Mouse (Mus musculus) hindbrain, postnatal 0 days (tissue): ENCODE results near the gene Prrt2. TPM values are rescaled to one million over a fixed set of nuclear protein-coding genes. Genes with fewer than 3 reads are reported as not detected.
A peak's percentile ranks its signal among the peaks of the same experiment; 100 is the strongest.

Experiments used
- ATAC-seq: fragments of 200-750 bp; cut with Nextera tagmentation; 2 replicates; pipeline ENCODE4 v1.8.0; 2017; ENCODE audit warnings: mild to moderate bottlenecking, moderate TSS enrichment, moderate library complexity
- DNase-seq: peaks from one replicate; pipeline ENCODE4 v3.0.0-alpha.2; 2015; ENCODE audit warnings: low spot score
- H3K27ac ChIP-seq: fragments of 300-500 bp; sonication (generic); 2 replicates; pipeline ENCODE4 v1.5.1; 2014; ENCODE audit warnings: mild to moderate bottlenecking
- H3K27me3 ChIP-seq: fragments of 300-500 bp; sonication (generic); 2 replicates; pipeline ENCODE4 v1.6.1; 2014; ENCODE audit warnings: low read length, mixed read lengths; ENCODE audit not compliant: insufficient read depth
- H3K36me3 ChIP-seq: fragments of 300-500 bp; sonication (generic); 2 replicates; pipeline ENCODE4 v1.6.1; 2014; ENCODE audit warnings: low read length, mixed read lengths; ENCODE audit not compliant: insufficient read depth
- H3K4me1 ChIP-seq: fragments of 300-500 bp; sonication (generic); 2 replicates; pipeline ENCODE4 v1.6.1; 2014; ENCODE audit warnings: antibody characterized with exemption, low read length, mixed read lengths; ENCODE audit not compliant: insufficient read depth
- H3K4me2 ChIP-seq: fragments of 300-500 bp; sonication (generic); 2 replicates; pipeline ENCODE4 v1.6.1; 2014; ENCODE audit warnings: low read depth, mild to moderate bottlenecking, low read length, moderate library complexity, mixed read lengths
- H3K4me3 ChIP-seq: fragments of 300-500 bp; sonication (generic); 2 replicates; pipeline ENCODE4 v1.5.1; 2014; ENCODE audit warnings: low read length
- H3K9ac ChIP-seq: fragments of 300-500 bp; sonication (generic); replicated peaks from 2 replicates; pipeline ENCODE4 v1.6.1; 2014; ENCODE audit warnings: mild to moderate bottlenecking, low read length, moderate library complexity, mixed read lengths
- H3K9me3 ChIP-seq: fragments of 300-500 bp; sonication (generic); 2 replicates; pipeline ENCODE4 v1.6.1; 2016; ENCODE audit warnings: low read length, mixed read lengths
- CTCF ChIP-seq: IDR thresholded peaks from 2 replicates; pipeline ENCODE4 v1.5.1; 2016; ENCODE audit warnings: antibody characterized with exemption, control low read depth, low read depth
- WGBS: fragments of 180-500 bp; shearing (Covaris S2); extraction: QIAGEN DNeasy Blood & Tissue Kit; methylation state at CpG from one replicate; pipeline ENCODE4 v1.1.7; 2014; 5-methylcytosine and 5-hydroxymethylcytosine counted together
- polyA plus RNA-seq: library from polyadenylated mRNA; unstranded; fragments of >200 nt; fragmentation: Nextera tagmentation; extraction: Ambion mirVana; gene quantifications from 2 replicates; pipeline ENCODE4 v1.2.1, GENCODE M21; 2015
- total RNA-seq: library from RNA; depleted of rRNA; stranded (reverse); fragments of >200 nt; gene quantifications from 2 replicates; pipeline ENCODE4 v1.2.3, GENCODE M21; 2014

Gene Prrt2
- total and polyA plus RNA-seq, 2 experiments from 2014 or later: 99.9 to 138 TPM

DNA sequence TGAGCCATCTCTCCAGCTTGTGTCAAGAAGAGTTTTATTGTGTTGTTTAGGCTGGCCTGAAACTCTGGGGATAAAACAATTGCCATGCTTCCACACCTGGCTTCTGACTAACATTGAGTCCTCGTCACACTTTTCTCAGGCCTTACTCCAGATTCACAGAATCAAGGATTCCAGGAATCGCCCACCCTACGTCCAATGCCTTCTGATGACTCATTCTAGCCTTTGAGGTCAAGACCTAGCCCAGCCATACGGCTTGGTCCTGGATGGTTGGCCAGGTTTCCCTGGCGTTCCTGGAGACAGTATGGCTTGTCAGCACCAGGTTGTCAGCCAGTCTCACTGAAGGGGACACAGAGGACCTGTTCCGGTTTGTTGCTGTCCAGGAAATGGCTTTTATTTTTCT lies 8.6 kb downstream of the Prrt2 start:
- no peak overlapping the region for H3K4me2 ChIP-seq

DNA sequence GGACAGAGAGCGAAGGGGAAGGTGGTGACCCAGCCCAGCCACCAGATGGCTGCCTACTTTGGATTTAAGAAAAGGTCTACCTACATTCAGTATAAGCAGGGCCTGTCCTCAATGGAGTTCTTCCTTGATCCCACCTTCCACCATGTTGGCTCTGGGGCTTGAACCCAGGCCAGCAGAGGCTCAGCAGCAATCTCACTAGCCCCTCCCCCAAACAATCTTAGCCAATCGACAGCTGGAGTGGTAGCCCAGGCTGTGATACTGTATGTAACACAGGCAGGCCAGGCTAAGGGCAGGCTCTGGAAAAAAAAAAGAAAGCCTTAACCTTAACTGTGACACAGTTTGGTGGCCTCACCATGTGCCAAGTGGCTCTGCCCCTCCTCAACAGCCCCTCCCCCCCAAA lies 9.3 kb downstream of the Prrt2 start:
- no peak for TF ChIP-seq CTCF
- no peak for DNase-seq
- Histone ChIP-seq H3K9me3 (no peaks in the 10 kb centered on the region), H3K4me1 (peaks cover 10% of the 10 kb centered on the region), H3K4me2 (no peak overlapping the region), H3K27me3 (no peaks in the 10 kb centered on the region), H3K9ac (no peak overlapping the region), H3K27ac (no peak overlapping the region), H3K36me3 (peaks cover 16% of the 10 kb centered on the region), H3K4me3 (no peak overlapping the region)
- WGBS: 72% methylated on average over 2 of the region's 2 CpGs
- no peak for ATAC-seq

More for the DNA sequence above, 8.6 kb downstream of the Prrt2 start:
- peaks cover 10% of the 10 kb centered on the region for H3K4me1 ChIP-seq
- ATAC-seq (no peak), DNase-seq (no peak)
- no peak overlapping the region for H3K9ac ChIP-seq
- H3K9me3 ChIP-seq: no peaks in the 10 kb centered on the region
- no peaks in the 10 kb centered on the region for H3K27me3 ChIP-seq
- peaks cover 16% of the 10 kb centered on the region for H3K36me3 ChIP-seq
- 81% methylated on average over 6 of the region's 6 CpGs for WGBS
- no peak overlapping the region for H3K27ac ChIP-seq
- no peak for TF ChIP-seq CTCF
- no peak overlapping the region for H3K4me3 ChIP-seq

DNA sequence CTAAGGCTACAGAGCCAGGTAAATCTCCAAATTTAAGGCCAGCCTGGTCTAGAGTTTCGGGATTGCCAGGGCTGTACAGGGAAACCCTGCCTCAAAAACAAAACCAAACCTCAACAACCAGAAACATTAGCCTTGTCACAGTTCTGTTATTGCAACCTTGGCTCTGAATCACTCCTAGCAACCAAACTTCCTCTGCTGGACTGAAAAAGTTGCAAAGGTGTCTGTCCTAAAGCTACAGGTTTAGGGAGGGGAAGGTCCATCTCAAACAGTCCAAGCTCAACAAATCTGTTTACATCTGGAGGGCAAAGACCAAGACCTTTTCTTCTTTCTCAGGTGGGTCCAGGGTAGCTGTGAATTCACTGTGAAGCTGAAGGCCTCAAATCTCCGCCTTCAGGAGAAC lies 10.0 kb downstream of the Prrt2 start:
- H3K27ac ChIP-seq: no peak overlapping the region
- peaks cover 9% of the 10 kb centered on the region for H3K4me1 ChIP-seq
- DNase-seq (no peak), ATAC-seq (no peak)
- H3K4me3 ChIP-seq: no peak overlapping the region
- no peak for TF ChIP-seq CTCF
- WGBS: 95% methylated on average over 2 of the region's 2 CpGs
- H3K27me3 ChIP-seq: no peaks in the 10 kb centered on the region
- H3K9ac ChIP-seq: no peak overlapping the region
- peaks cover 16% of the 10 kb centered on the region for H3K36me3 ChIP-seq
- no peaks in the 10 kb centered on the region for H3K9me3 ChIP-seq
- H3K4me2 ChIP-seq: no peak overlapping the region

DNA sequence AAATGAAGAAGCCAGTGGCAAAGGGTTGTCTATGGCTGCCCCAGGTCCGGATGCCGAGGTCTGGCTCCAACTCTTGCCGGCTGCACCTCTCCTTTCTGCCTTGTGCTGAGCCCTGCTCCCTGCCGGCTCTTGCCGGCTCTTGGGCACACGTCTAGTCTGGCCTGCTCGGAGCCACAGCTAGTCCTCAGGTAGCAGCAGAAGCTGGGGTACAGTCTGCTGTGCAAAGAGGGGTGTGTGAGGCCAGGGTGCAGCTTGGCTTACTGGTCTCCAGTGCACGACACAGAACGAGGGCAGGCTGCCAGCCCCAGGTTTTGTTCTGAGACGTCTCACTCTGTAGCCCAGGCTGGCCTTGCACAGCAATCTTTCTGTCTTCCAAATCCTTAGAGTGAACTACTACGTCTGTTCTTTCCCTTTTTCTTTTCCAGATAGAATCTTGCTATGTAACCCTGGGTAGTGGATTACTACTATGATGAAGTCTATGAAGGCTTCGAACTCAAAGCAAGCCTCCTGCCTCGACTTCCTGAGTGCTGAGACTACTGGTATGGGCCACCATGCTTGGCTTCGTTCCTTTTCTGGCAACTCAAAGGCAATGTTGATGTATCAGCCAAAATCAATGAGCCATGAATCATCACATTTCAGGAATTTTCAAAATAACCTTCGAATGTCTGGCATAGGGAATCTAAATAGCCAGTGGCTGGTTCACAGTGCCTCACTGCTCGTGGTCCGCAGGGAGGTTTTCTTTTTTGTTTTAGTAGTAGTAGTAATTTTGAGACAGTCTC lies 11.5 kb downstream of the Prrt2 start:
- no peak for DNase-seq
- Histone ChIP-seq H3K4me3 (no peak overlapping the region), H3K4me1 (no peaks in the 10 kb centered on the region; the same call in 1 of the 2 replicates), H3K27ac (peak overlapping the region; percentile 64; the same call in 1 of the 2 replicates), H3K36me3 (peaks cover 9% of the 10 kb centered on the region), H3K27me3 (no peaks in the 10 kb centered on the region), H3K4me2 (no peak overlapping the region), H3K9me3 (no peaks in the 10 kb centered on the region), H3K9ac (no peak overlapping the region)
- TF ChIP-seq CTCF: no peak
- WGBS: 72% methylated on average over 17 of the region's 17 CpGs
- no peak for ATAC-seq

DNA sequence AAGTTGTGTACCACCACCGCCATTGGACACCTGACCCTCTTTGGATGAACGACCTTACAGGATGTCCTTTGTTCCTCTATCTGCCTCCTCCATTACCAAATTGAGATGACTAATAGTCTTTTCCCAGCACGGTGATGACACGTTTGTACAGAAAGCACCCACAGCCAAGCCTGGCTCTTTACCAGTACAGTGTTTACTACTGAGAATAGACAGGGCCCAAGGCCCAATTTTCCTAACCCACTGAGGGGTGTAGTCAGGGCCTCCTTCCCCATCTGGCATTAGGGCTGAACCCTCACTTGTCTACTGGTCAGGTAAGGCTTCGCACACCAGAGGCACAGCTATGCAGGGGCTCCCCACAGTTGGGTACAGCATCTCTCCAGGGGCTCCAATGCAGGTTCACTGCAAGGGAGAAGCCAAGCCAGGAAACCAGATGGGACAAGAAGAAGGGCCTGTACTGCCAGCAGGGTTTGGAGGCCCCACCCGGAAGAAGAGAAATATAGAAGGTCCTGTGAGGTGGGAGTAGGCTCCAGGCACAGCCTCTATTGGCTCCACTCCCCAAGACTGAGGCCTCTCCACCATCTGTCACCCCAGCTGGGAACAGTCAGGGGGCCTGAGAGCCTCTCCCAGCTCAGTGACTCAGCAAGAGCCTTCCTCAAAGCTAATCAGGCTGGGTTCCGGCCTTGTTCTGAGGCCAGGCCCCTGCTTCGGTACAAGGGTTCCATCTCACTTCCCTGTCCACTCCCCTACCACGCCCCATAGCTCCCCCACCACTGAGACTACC lies 12.6 kb downstream of the Prrt2 start:
- DNase-seq: peak; percentile 75
- peak overlapping the region; percentile 64 for H3K27ac ChIP-seq
- TF ChIP-seq CTCF: no peak

DNA sequence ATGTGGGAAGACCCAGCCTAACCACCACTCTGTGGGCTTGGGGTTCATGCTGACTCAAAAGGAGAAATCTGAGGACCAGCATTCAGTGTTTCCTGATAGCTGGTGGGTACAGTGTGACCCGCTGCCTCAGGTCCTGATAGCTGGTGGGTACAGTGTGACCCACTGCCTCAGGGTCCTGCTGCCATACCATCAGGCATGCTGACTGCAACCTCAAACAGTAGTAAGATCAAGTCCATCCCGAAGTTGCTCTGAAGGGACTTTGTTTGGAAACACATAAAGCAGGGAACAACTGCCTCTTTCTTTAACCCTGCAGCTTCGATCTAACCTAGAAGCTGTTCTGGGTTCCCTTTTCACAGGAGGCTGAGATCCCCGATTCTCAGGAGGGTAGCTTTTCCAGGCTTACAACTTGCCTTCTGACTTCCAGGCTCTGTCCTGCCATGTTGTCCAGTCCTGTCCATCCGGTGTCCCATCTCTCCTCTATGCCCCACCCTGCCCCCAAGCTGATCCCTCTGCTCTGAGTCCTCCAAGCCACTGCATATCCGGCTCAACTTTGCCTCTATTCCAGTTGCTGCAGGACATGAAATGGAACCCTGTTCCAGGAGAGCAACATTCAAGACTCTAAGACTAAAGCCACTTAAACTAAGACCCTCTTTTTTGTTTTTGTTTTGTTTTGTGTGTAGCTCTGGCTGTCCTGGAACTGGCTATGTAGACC lies 13.5 kb downstream of the Prrt2 start:
- H3K27ac ChIP-seq: no peak overlapping the region
- WGBS: 84% methylated on average over 6 of the region's 6 CpGs
- H3K9ac ChIP-seq: no peak overlapping the region
- H3K27me3 ChIP-seq: no peaks in the 10 kb centered on the region
- no peak for TF ChIP-seq CTCF
- no peaks in the 10 kb centered on the region for H3K9me3 ChIP-seq
- no peak overlapping the region for H3K4me3 ChIP-seq
- no peak for DNase-seq
- H3K4me1 ChIP-seq: no peaks in the 10 kb centered on the region
- no peak overlapping the region for H3K4me2 ChIP-seq
- no peak for ATAC-seq
- H3K36me3 ChIP-seq: no peaks in the 10 kb centered on the region

More for the DNA sequence above, 12.6 kb downstream of the Prrt2 start:
- ATAC-seq: peak; percentile 81
- Histone ChIP-seq H3K4me2 (no peak overlapping the region), H3K27me3 (no peaks in the 10 kb centered on the region), H3K36me3 (peaks cover 7% of the 10 kb centered on the region; the same call in 1 of the 2 replicates), H3K4me3 (no peak overlapping the region), H3K4me1 (no peaks in the 10 kb centered on the region), H3K9me3 (no peaks in the 10 kb centered on the region), H3K9ac (0 out of 2 replicates have a peak overlapping the region, but pooled peaks have one; percentile 15)
- WGBS: 44% methylated on average over 9 of the region's 9 CpGs
